Mouse (Mus musculus) cerebellum, adult (tissue): ENCODE data around the gene Alg9.
A peak's percentile ranks its signal among the peaks of the same experiment; 100 is the strongest.
"Not testable (repeated sequence)": the region's sequence is repeated elsewhere in the genome, so short reads cannot be mapped to it uniquely, and the experiment has no call there.

ENCODE experiments used
- ATAC-seq: cut with Nextera tagmentation; 2 replicates; pipeline ENCODE4 v1.9.2; 2017; ENCODE audit warnings: mild to moderate bottlenecking, moderate library complexity, mixed read lengths; ENCODE audit not compliant: insufficient number of reproducible peaks, low FRiP score, low TSS enrichment

The Alg9 gene

GRCm38 (mm10) chr9:50811746-50812145 is 36.9 kb downstream of the Alg9 start:
- ATAC-seq: no peak

- no peak for ATAC-seq
Observed at GRCm38 (mm10) chr9:50813796-50814195, 39.0 kb downstream of the Alg9 start.

- ATAC-seq: no peak
Observed at GRCm38 (mm10) chr9:50815666-50816065, 40.8 kb downstream of the Alg9 start.

GRCm38 (mm10) chr9:50816512-50816911 is 41.7 kb downstream of the Alg9 start:
- ATAC-seq: no peak

- ATAC-seq: no peak
Observed at GRCm38 (mm10) chr9:50818050-50818449, 43.2 kb downstream of the Alg9 start.

GRCm38 (mm10) chr9:50819716-50820115 is 44.9 kb downstream of the Alg9 start:
- no peak for ATAC-seq

- no peak for ATAC-seq
Observed at GRCm38 (mm10) chr9:50821651-50822050, 46.8 kb downstream of the Alg9 start.

- no peak for ATAC-seq
Observed at GRCm38 (mm10) chr9:50822216-50822615, 47.4 kb downstream of the Alg9 start.

- no peak for ATAC-seq
Observed at GRCm38 (mm10) chr9:50823779-50824453, 49.1 kb downstream of the Alg9 start.

GRCm38 (mm10) chr9:50831514-50831913 is 56.7 kb downstream of the Alg9 start:
- no peak for ATAC-seq

- ATAC-seq: no peak
Observed at GRCm38 (mm10) chr9:50832162-50832561, 57.3 kb downstream of the Alg9 start.

GRCm38 (mm10) chr9:50832582-50832981 is 57.8 kb downstream of the Alg9 start:
- ATAC-seq: not testable (repeated sequence)

- ATAC-seq: no peak
Observed at GRCm38 (mm10) chr9:50833786-50834185, 59.0 kb downstream of the Alg9 start.

- no peak for ATAC-seq
Observed at GRCm38 (mm10) chr9:50835068-50835705, 60.4 kb downstream of the Alg9 start.

- no peak for ATAC-seq
Observed at GRCm38 (mm10) chr9:50836097-50836496, 61.3 kb downstream of the Alg9 start.

GRCm38 (mm10) chr9:50841079-50841789 is 66.4 kb downstream of the Alg9 start:
- peak; percentile 61; the same call in 1 of the 2 replicates for ATAC-seq

GRCm38 (mm10) chr9:50845081-50845480 is 70.3 kb downstream of the Alg9 start, which contains the start of gene Ppp2r1b:
Gene Ppp2r1b, plus strand, starts transcription at chr9:50845301.
- ATAC-seq: no peak

- ATAC-seq: no peak
Observed at GRCm38 (mm10) chr9:50845547-50845946, 70.7 kb downstream of the Alg9 start.

- no peak for ATAC-seq
Observed at GRCm38 (mm10) chr9:50847133-50847532, 72.3 kb downstream of the Alg9 start.

- no peak for ATAC-seq
Observed at GRCm38 (mm10) chr9:50847606-50848368, 73.0 kb downstream of the Alg9 start.

GRCm38 (mm10) chr9:50848821-50849220 is 74.0 kb downstream of the Alg9 start:
- ATAC-seq: no peak
